Mouse (Mus musculus) heart, embryonic 16.5 days (tissue): ENCODE data around the gene Tiam1. TPM values are rescaled to one million over a fixed set of nuclear protein-coding genes. Genes with fewer than 3 reads are reported as not detected.

Experiments used
- ATAC-seq: fragments of 200-750 bp; cut with Nextera tagmentation; replicated peaks from 2 replicates; pipeline ENCODE4 v1.8.0; 2017; ENCODE audit warnings: moderate number of reproducible peaks; ENCODE audit not compliant: insufficient read depth, low FRiP score; ENCODE audit errors: extremely low read depth
- H3K27ac ChIP-seq: fragments of 300-500 bp; sonication (generic); 2 replicates; pipeline ENCODE4 v1.5.1; 2014; ENCODE audit warnings: mild to moderate bottlenecking, low read length, control low read depth, moderate library complexity
- H3K27me3 ChIP-seq: fragments of 300-500 bp; sonication (generic); 2 replicates; pipeline ENCODE4 v1.6.1; 2014; ENCODE audit warnings: low read length, mixed read lengths; ENCODE audit not compliant: control insufficient read depth, insufficient read depth
- H3K36me3 ChIP-seq: fragments of 300-500 bp; sonication (generic); 2 replicates; pipeline ENCODE4 v1.6.1; 2014; ENCODE audit not compliant: control insufficient read depth, insufficient read depth
- H3K4me1 ChIP-seq: fragments of 300-500 bp; sonication (generic); 2 replicates; pipeline ENCODE4 v1.6.1; 2014; ENCODE audit warnings: low read length, mixed read lengths; ENCODE audit not compliant: control insufficient read depth, insufficient read depth
- H3K4me2 ChIP-seq: fragments of 300-500 bp; sonication (generic); 2 replicates; pipeline ENCODE4 v1.6.1; 2014; ENCODE audit warnings: low read depth, mild to moderate bottlenecking, control low read depth, low read length
- H3K4me3 ChIP-seq: fragments of 300-500 bp; sonication (generic); 2 replicates; pipeline ENCODE4 v1.5.1; 2014; ENCODE audit warnings: mild to moderate bottlenecking, control low read depth, low read length
- H3K9ac ChIP-seq: fragments of 300-500 bp; sonication (generic); 2 replicates; pipeline ENCODE4 v1.6.1; 2014; ENCODE audit warnings: low read length, control low read depth
- H3K9me3 ChIP-seq: fragments of 300-500 bp; sonication (generic); replicated peaks from 2 replicates; pipeline ENCODE4 v1.6.1; 2016; ENCODE audit warnings: low read length; ENCODE audit not compliant: control insufficient read depth
- WGBS: fragments of 180-500 bp; shearing (Covaris S2); extraction: QIAGEN DNeasy Blood & Tissue Kit; methylation state at CpG from one replicate; pipeline ENCODE4 v1.1.7; 2014; 5-methylcytosine and 5-hydroxymethylcytosine counted together
- polyA plus RNA-seq: library from polyadenylated mRNA; unstranded; fragments of >200 nt; fragmentation: Nextera tagmentation; extraction: Ambion mirVana; gene quantifications from 2 replicates; pipeline ENCODE4 v1.2.1, GENCODE M21; 2015

Tiam1 gene
- polyA plus RNA-seq, 1 experiment from 2014 or later = 9.4 TPM

DNA sequence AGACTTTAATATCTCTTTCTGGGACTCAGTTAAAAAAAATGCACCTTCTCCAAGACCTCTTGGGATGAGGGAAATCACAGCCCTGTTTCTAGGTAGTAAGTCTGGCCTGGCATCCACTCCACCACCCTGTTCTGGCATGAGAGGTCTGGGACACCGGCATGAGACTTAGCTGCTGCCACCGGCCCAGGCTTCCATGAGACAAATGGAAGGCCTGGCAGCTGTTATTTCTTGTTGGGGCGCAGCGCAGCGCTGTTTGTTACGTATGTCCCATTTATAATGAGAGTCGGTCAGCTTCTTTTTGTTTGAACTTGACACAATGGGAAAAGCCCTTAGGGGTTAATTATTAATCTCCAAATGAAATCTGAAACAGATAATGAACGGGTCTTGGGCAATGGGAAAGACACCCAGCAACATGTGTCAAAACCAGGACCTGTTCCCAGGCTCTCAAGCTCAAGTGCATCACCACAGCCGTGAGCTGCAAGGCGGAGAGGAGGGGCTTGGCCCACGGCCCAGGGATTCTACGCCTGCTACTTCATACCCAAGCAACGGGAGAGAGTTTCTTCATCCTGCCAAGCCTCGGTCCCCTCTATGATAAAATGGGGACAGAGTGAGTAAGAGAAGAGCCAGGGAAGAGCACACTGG lies 219.2 kb downstream of the Tiam1 start:
- Histone ChIP-seq H3K36me3 (no peaks in the 10 kb centered on the region), H3K4me2 (peak overlapping the region; percentile 44), H3K27ac (no peak overlapping the region), H3K9me3 (no peaks in the 10 kb centered on the region), H3K9ac (no peak overlapping the region), H3K27me3 (no peaks in the 10 kb centered on the region), H3K4me1 (peaks cover 10% of the 10 kb centered on the region), H3K4me3 (no peak overlapping the region)
- 48% methylated on average over 14 of the region's 14 CpGs for WGBS
- peak; percentile 83 for ATAC-seq

GRCm38 (mm10) chr16:89923311-89923710 lies 220.3 kb downstream of the Tiam1 start:
- Histone ChIP-seq H3K27me3 (no peaks in the 10 kb centered on the region), H3K4me2 (no peak overlapping the region), H3K36me3 (no peaks in the 10 kb centered on the region), H3K4me3 (no peak overlapping the region), H3K27ac (no peak overlapping the region), H3K9me3 (no peaks in the 10 kb centered on the region), H3K9ac (no peak overlapping the region), H3K4me1 (peaks cover 10% of the 10 kb centered on the region)
- 80% methylated on average over 8 of the region's 8 CpGs for WGBS
- ATAC-seq = no peak

- no peak for ATAC-seq
- H3K4me1 ChIP-seq = peaks cover 10% of the 10 kb centered on the region
Measured at GRCm38 (mm10) chr16:89922458-89922857, 221.1 kb downstream of the Tiam1 start.

DNA sequence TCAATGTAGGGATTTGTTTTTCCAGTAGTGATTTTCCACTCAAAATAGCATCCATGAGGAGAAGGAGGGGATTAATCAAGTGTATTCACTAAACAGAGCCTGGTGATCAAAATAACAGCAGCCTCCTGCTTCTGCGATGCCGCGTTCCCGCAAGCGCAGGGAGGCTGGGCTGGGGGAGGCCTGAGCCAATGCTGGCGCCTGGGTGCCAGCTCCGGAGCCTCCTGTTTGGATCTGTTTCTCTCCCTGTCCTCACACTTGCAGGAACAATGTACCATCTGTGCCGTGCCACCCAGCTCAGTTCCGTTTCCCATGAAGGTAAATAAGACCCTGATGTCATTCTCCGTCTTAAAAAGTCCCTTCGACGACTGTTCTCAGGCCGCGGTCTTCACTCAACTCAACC lies 222.2 kb downstream of the Tiam1 start:
- 92% methylated on average over 14 of the region's 14 CpGs for WGBS
- Histone ChIP-seq H3K27me3 (no peaks in the 10 kb centered on the region), H3K4me2 (no peak overlapping the region), H3K27ac (no peak overlapping the region), H3K4me3 (no peak overlapping the region), H3K4me1 (peaks cover 10% of the 10 kb centered on the region), H3K36me3 (no peaks in the 10 kb centered on the region), H3K9ac (no peak overlapping the region), H3K9me3 (no peaks in the 10 kb centered on the region)
- ATAC-seq = no peak

More at GRCm38 (mm10) chr16:89922458-89922857, 221.1 kb downstream of the Tiam1 start:
- Histone ChIP-seq H3K9me3 (no peaks in the 10 kb centered on the region), H3K9ac (no peak overlapping the region), H3K27me3 (no peaks in the 10 kb centered on the region), H3K36me3 (no peaks in the 10 kb centered on the region), H3K4me3 (no peak overlapping the region), H3K4me2 (no peak overlapping the region), H3K27ac (no peak overlapping the region)
- WGBS = 89% methylated on average over 8 of the region's 8 CpGs

DNA sequence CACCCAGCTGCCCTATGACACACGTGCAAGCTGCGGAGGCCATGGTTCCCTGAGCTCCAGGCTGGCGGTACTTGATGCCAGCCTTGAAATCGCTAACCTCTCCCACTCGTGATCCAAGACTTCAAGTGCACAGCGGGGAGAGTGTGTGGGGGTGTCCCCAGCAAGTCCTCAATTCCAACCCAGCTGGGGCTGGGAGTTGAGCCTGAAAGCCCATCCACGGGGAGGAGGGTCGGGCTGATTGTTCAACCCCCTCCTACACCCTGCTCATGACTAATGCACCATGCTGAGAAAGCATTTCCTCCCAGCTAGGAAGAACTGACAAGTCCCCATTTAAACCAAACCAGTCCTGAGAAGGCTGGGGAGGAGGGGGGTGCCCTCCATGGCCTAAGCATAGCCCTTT lies 223.2 kb downstream of the Tiam1 start:
- Histone ChIP-seq H3K4me3 (no peak overlapping the region), H3K36me3 (no peaks in the 10 kb centered on the region), H3K27me3 (no peaks in the 10 kb centered on the region), H3K4me1 (peaks cover 10% of the 10 kb centered on the region), H3K9me3 (no peaks in the 10 kb centered on the region), H3K9ac (no peak overlapping the region), H3K4me2 (no peak overlapping the region), H3K27ac (no peak overlapping the region)
- no peak for ATAC-seq
- 79% methylated on average over 8 of the region's 8 CpGs for WGBS

DNA sequence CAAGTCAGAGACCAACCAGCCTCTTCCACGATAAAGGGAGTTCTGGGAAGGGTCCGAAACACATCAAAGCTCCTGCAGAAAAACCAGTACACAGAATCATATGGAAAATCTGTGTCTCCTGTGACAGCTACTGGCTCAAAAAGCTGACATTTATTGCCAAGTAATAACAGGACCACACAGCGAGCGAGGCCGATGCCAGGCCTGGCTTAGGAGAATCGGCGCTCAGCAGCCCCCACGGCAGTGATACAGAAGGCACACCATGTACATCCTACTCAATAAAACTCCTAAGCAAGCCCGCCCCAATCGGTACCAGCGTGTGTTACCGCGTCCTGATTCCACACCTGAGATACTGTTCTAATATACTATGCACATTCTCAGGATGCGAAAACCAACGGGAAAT lies 226.2 kb downstream of the Tiam1 start:
- Histone ChIP-seq H3K4me3 (no peak overlapping the region), H3K9me3 (no peaks in the 10 kb centered on the region), H3K27me3 (no peaks in the 10 kb centered on the region), H3K4me1 (0 out of 2 replicates have a peak, but pooled peaks cover under 1% of the 10 kb centered on the region), H3K27ac (no peak overlapping the region), H3K4me2 (no peak overlapping the region), H3K9ac (no peak overlapping the region), H3K36me3 (no peaks in the 10 kb centered on the region)
- WGBS = 92% methylated on average over 15 of the region's 15 CpGs
- no peak for ATAC-seq

DNA sequence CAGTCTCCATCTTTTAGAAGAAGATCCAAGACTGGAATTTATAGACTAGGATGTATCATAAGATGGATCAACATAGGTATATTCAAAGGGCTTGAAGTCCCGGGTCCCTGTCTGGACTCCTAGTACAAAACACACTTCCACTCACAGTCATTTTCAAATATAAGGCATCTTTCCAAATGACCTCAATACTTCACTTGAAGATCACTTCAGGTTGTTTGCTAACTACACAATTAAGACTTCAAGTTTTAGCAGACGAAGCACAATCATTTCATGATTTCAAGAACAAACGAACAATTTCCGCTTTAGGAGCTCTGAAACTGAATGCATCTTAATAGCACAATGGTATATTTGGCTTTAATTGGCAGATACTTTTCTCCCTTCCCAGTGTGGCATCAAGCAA lies 228.6 kb downstream of the Tiam1 start:
- WGBS = 87% methylated on average over 4 of the region's 4 CpGs
- no peak for ATAC-seq

DNA sequence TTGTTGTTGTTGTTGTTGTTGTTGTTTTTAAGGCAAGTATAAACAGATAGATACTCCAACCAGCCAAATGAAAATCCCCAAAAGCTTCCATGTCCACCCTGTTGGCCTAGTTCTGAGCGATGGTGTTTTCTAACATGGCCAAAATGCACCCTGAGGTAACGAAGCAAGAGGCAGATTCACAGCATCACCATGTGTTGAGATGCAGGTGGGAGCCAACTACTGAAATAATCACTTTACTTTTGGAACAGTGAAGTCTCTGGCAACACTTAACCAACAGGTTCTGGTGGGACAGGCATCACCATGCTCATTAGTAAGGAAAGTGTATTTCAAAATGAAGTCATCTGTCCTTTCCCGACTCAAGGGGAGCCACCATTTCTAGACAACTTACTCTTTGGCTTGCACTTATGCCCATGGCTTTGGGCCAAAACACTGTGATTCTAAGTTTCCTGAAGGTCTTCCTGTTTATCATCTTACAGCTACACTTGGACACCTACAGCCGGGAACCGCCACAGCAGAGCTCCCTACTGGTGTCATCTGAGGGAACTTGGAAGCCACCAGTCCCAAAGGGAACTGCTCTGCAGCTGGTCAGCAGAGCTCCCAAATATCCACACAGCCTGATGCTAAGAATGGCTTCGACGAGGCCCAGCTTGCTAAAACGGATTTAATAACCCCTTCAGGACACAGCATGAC lies 230.7 kb downstream of the Tiam1 start:
- Histone ChIP-seq H3K9ac (no peak overlapping the region), H3K27me3 (no peaks in the 10 kb centered on the region), H3K9me3 (no peaks in the 10 kb centered on the region), H3K4me2 (no peak overlapping the region), H3K4me3 (no peak overlapping the region), H3K36me3 (no peaks in the 10 kb centered on the region), H3K27ac (no peak overlapping the region), H3K4me1 (0 out of 2 replicates have a peak, but pooled peaks cover 2% of the 10 kb centered on the region)
- 65% methylated on average over 8 of the region's 8 CpGs for WGBS
- ATAC-seq = 0 out of 2 replicates have a peak, but pooled peaks have one; percentile 23

More for the DNA sequence above, 228.6 kb downstream of the Tiam1 start:
- Histone ChIP-seq H3K4me3 (no peak overlapping the region), H3K27ac (no peak overlapping the region), H3K4me1 (0 out of 2 replicates have a peak, but pooled peaks cover 2% of the 10 kb centered on the region), H3K36me3 (no peaks in the 10 kb centered on the region), H3K27me3 (no peaks in the 10 kb centered on the region), H3K9me3 (no peaks in the 10 kb centered on the region), H3K9ac (no peak overlapping the region), H3K4me2 (no peak overlapping the region)

- Histone ChIP-seq H3K27me3 (no peaks in the 10 kb centered on the region), H3K9ac (no peak overlapping the region), H3K9me3 (no peaks in the 10 kb centered on the region), H3K4me3 (no peak overlapping the region), H3K4me1 (0 out of 2 replicates have a peak, but pooled peaks cover 2% of the 10 kb centered on the region), H3K4me2 (peak overlapping the region; percentile 25; the same call in 1 of the 2 replicates), H3K27ac (no peak overlapping the region), H3K36me3 (no peaks in the 10 kb centered on the region)
- WGBS = 73% methylated on average over 26 of the region's 26 CpGs
- no peak for ATAC-seq
Measured at GRCm38 (mm10) chr16:89909393-89910068, 234.0 kb downstream of the Tiam1 start.
